Mouse (Mus musculus): ENCODE data around the gene Zfp947. TPM values are rescaled to one million over a fixed set of nuclear protein-coding genes. Genes with fewer than 3 reads are reported as not detected.

Gene Zfp947
- total and polyA plus RNA-seq, 3 experiments: 1.1 to 5.9 (median 2.9) TPM

DNA sequence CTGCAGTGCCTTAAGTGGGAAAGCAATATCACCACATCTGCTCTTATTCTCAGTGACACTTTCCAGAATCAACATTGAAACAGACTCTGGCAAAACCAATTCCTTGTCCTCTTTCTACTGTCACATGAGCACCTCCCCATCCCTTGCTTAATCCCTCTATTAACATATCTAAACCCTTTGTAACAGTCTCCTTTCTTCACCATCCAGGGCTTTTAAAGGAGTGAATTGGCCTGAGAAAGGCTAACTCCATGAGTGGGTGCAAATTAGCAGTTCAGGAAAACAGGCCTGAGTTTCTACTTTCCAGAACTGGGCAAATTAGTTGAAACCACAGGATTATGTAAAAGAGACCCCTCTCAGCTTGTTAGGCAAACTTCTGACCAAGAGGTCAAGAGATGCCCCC is 47.2 kb downstream of the Zfp947 start:
- H3K27ac ChIP-seq (ENCODE audit: insufficient read depth, low read depth): no peak overlapping the region
- no peaks in the 10 kb centered on the region for H3K9me3 ChIP-seq (replicated peaks; ENCODE audit: low read length)
- no peaks in the 10 kb centered on the region for H3K4me1 ChIP-seq (ENCODE audit: control insufficient read depth in 1 of 2, insufficient read depth in 2 of 2)
- no peak overlapping the region for H3K9ac ChIP-seq (ENCODE audit: insufficient read depth, low read depth)
- no peak overlapping the region for H3K4me2 ChIP-seq (ENCODE audit: insufficient read depth, low read depth, poor library complexity, severe bottlenecking)
- dilution Hi-C loops (cut with MboI; ENCODE audit: extremely low pct_ligation_motif_present, extremely low pct_unique_long_range_greater_than_20kb, low sequenced_read_pairs): no loop called here
- DNase-seq (ENCODE audit: extremely low read depth): no peak
- no peak for TF ChIP-seq MYC (IDR thresholded peaks at IDR 0.05; ENCODE audit: low read depth, low read length)
- TF ChIP-seq SIN3A (IDR thresholded peaks at IDR 0.05; ENCODE audit: low read length): no peak
- no peak for TF ChIP-seq GABPA (IDR thresholded peaks at IDR 0.05; ENCODE audit: insufficient replicate concordance, low read depth, low read length)
- TF ChIP-seq EP300 (IDR thresholded peaks at IDR 0.05; ENCODE audit: low read length): no peak
- no peak for TF ChIP-seq MEF2A (IDR thresholded peaks at IDR 0.05; ENCODE audit: borderline replicate concordance, low read depth, low read length)
- H3K79me2 ChIP-seq (replicated peaks; ENCODE audit: control insufficient read depth, extremely low read depth, insufficient read depth, poor library complexity, severe bottlenecking): no peaks in the 10 kb centered on the region
- H3K4me3 ChIP-seq (replicated peaks in 1 of 3; ENCODE audit: low read depth in 2 of 3, low read length in 2 of 3, poor library complexity in 1 of 3): no peak overlapping the region
- in situ Hi-C loops (cut with MboI; ENCODE audit: low pct_ligation_motif_present, low pct_unique_long_range_greater_than_20kb, low sequenced_read_pairs): no loop called here
- no peaks in the 10 kb centered on the region for H3K27me3 ChIP-seq (replicated peaks)
- H3K36me3 ChIP-seq (replicated peaks in 1 of 2; ENCODE audit: control insufficient read depth in 1 of 2, insufficient read depth in 1 of 2, low read length in 1 of 2): no peaks in the 10 kb centered on the region

Other genes with a start within 250 kb of the Zfp947 start
- 4.0 and 4.6 TPM in 2 replicates for gene Zfp942, start 203.7 kb downstream of the Zfp947 start, total RNA-seq (2012; rRNA removed)
- 10.8 and 12.7 TPM in 2 replicates for gene Zfp942, start 203.7 kb downstream of the Zfp947 start, total RNA-seq (2014; rRNA removed)
- 4.2 and 5.1 TPM in 2 replicates for gene Zfp942, start 203.7 kb downstream of the Zfp947 start, polyA plus RNA-seq (2012; ENCODE audit: insufficient read length, low read depth)
- gene Zfp943, start 203.6 kb downstream of the Zfp947 start, total RNA-seq (2012; rRNA removed): 3.3 and 3.9 TPM in 2 replicates
- gene Zfp943, start 203.6 kb downstream of the Zfp947 start, total RNA-seq (2014; rRNA removed): 11.7 and 11.9 TPM in 2 replicates
- gene Zfp943, start 203.6 kb downstream of the Zfp947 start, polyA plus RNA-seq (2012; ENCODE audit: insufficient read length, low read depth): 4.4 and 5.0 TPM in 2 replicates
- gene Zfp994, start 59.4 kb upstream of the Zfp947 start, total RNA-seq (2012; rRNA removed): 2.2 and 2.7 TPM in 2 replicates
- gene Zfp994, start 59.4 kb upstream of the Zfp947 start, total RNA-seq (2014; rRNA removed): 6.2 and 7.1 TPM in 2 replicates
- 2.1 and 2.7 TPM in 2 replicates for gene Zfp994, start 59.4 kb upstream of the Zfp947 start, polyA plus RNA-seq (2012; ENCODE audit: insufficient read length, low read depth)
- 8.0 and 9.0 TPM in 2 replicates for gene CT030661.1, start 148.6 kb upstream of the Zfp947 start, total RNA-seq (2012; rRNA removed)
- 23.5 and 28.3 TPM in 2 replicates for gene CT030661.1, start 148.6 kb upstream of the Zfp947 start, total RNA-seq (2014; rRNA removed)
- 10.6 and 12.7 TPM in 2 replicates for gene CT030661.1, start 148.6 kb upstream of the Zfp947 start, polyA plus RNA-seq (2012; ENCODE audit: insufficient read length, low read depth)
- gene Zfp944, start 195.2 kb upstream of the Zfp947 start, total RNA-seq (2012; rRNA removed): 2.6 and 3.9 TPM in 2 replicates
- gene Zfp944, start 195.2 kb upstream of the Zfp947 start, total RNA-seq (2014; rRNA removed): 6.9 and 9.9 TPM in 2 replicates
- gene Zfp944, start 195.2 kb upstream of the Zfp947 start, polyA plus RNA-seq (2012; ENCODE audit: insufficient read length, low read depth): 3.4 and 4.0 TPM in 2 replicates
- gene Zfp758, start 195.3 kb upstream of the Zfp947 start, total RNA-seq (2012; rRNA removed): 2.1 and 2.6 TPM in 2 replicates
- 5.7 and 7.3 TPM in 2 replicates for gene Zfp758, start 195.3 kb upstream of the Zfp947 start, total RNA-seq (2014; rRNA removed)
- 1.2 and 1.7 TPM in 2 replicates for gene Zfp758, start 195.3 kb upstream of the Zfp947 start, polyA plus RNA-seq (2012; ENCODE audit: insufficient read length, low read depth)

Data from CH12.LX (cell line).